Mouse (Mus musculus): ENCODE measurements around the gene Gpx3.
"Not testable (repeated sequence)": the region's sequence is repeated elsewhere in the genome, so short reads cannot be mapped to it uniquely, and the experiment has no call there.

Gpx3 gene

GRCm38 (mm10) chr11:54939501-54939900 lies 37.2 kb downstream of the Gpx3 start:
- DNase-seq (ENCODE audit: low spot score in 2 of 2), result no peak

GRCm38 (mm10) chr11:54940056-54940455 lies 37.8 kb downstream of the Gpx3 start:
- DNase-seq (ENCODE audit: low spot score in 2 of 2), result no peak

DNA sequence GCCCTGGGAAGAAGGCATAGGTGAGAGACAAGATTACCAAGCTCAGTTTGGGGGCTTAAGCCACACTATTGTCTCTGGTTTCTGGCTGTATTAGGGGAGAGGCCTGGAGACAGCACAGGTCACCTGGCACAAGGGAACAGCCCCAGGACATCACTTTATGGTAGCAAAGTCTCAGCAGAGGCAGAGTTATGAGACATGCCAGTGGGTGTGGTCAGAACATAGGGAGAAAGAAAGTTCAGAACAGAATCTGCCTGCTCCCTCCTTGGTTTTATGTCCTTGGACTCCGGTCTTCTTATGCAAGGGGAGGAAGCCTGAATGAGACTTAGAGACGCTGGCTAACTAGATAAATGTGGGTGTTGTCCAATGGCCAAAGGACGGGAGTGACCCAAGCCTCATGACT lies 42.4 kb downstream of the Gpx3 start:
- DNase-seq (ENCODE audit: low spot score in 2 of 2), result no peak

GRCm38 (mm10) chr11:54949717-54950116 lies 47.5 kb downstream of the Gpx3 start:
- DNase-seq (ENCODE audit: low spot score in 2 of 2), result no peak

DNA sequence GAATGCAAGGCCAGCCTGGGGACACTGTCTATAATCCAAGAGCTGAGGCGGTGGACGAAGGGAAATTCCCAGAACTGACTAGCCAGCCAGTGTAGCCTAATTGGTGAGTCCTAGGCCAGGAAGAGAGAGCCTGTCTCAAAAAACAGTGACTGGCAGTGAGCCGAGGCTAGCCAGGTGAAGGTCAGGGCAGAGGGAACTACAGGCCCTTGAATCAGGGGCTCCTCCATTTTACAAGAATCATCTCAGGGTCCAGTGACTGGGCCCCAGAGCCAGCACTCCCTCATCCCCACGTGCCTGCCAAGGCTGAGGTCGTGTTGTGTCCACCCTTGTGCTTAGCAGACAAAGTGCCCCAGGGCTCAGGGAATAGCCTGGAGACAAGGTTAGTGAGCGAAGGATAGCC lies 48.4 kb downstream of the Gpx3 start:
- DNase-seq (ENCODE audit: low spot score in 2 of 2), result no peak

DNA sequence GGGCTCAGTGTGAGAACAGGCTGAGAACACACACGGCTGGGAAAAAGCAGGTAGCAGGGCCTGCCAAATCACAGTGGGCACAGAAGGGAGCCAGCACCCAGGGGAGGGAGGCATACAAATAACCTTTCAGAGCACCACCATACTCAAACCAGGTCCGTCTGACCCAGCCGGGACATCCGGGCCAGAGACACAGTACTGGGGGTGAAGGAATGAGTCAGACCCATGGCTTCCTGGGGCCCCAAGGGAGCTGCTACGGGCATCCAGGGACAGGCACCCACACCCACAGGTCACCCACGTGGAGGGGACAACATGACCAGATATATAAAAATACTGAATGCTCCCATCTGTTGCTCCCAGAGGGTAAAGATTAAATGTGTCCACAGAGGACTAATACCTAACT lies 50.4 kb downstream of the Gpx3 start:
- no peak for DNase-seq (ENCODE audit: low spot score in 2 of 2)

DNA sequence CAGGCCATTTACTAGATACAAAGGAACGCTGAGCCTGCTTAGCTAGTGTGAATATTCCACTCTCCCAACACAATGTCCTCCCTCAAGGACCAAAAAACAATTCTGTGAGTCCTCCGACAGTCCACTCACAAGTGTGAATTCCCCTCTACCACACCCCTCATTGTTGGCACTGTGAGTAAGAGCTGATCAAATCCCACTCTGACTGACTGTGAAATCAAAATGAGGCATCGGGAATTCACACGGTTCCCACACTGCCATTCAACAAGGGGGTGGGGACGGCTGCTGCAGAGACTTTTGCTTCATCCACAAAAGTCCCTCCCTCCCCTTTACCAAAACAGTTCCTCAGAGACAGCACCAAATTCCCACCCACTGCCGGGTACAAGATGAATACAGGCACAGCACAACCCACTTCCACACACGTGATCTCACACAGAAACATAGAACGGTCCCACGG lies 51.8 kb downstream of the Gpx3 start:
- DNase-seq (ENCODE audit: low spot score in 2 of 2), result no peak

DNA sequence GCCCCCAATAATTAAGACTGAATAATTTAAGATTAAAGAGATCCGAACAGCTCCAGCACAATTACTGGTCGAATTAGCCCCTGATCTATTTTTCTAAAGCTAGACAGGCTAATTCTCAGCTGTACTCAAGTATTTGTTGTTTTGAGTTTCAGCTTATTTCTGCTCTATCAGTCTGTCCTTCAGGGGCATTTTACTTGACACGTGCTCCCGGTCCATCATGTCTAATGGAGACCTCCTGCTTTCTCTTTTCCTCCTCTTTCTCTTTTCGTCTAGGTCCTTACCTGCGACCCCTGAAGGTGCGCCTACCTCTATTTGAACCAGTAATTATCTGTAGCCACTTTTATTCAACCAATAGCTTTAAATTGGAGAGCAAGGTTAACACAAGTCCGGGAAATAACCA lies 52.5 kb downstream of the Gpx3 start:
- DNase-seq (ENCODE audit: low spot score in 2 of 2), result no peak

DNA sequence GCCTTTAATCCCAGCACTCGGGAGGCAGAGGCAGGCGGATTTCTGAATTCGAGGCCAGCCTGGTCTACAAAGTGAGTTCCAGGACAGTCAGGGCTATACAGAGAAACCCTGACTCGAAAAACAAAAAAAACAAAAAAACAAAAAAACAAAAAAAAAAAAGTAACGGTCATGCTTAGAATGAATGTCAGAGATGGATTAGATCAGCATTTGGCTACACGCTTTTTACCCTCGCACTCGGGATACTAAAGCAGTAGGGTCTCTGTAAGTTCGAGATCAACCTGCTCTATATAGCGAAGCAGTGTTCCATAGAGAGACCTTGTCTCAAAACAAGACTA lies 53.1 kb downstream of the Gpx3 start:
- not testable (repeated sequence) for DNase-seq (ENCODE audit: low spot score in 2 of 2)

DNA sequence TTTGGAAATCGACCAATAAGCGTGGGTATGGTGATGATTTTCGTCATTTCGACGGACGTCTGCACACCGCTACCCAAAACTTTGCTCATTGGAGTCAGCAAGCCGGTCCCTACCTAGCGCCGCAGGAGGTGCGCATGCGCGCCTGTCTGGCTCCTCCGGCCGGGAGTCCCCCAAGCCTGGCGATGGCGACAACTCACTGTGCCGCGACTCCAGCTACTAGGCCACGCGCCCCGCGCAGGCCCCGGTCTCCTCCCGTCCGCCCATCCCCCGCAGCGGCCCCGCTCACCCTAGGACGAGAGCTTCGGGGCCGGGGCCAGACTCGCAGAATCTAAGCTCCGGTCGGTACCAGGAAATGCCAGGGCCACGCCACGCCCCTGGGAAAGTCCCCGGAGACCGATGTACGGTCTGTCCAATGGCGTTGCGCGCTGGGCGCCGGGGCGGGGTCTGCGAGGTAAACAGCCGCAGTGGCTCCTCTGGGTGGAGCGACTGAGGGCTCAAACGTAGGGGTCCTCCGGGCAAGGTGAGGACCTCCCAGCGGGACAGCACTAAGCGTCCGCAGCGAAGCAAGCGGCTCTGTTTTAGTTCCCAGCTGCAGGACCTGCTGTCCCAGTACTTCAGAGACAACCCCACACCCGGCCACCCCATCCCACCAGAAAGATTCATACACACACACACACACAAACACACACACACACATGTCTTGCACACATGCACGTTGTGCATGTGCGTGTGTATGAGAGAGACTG lies 53.7 kb downstream of the Gpx3 start:
- DNase-seq (ENCODE audit: low spot score in 2 of 2), result peak; percentile 97 to 98

GRCm38 (mm10) chr11:54956912-54957311 lies 54.7 kb downstream of the Gpx3 start:
- peak; percentile 57 to 58 for DNase-seq (ENCODE audit: low spot score in 2 of 2)

GRCm38 (mm10) chr11:54957708-54958107 lies 55.5 kb downstream of the Gpx3 start:
- DNase-seq (ENCODE audit: low spot score in 2 of 2), result not testable (repeated sequence)

DNA sequence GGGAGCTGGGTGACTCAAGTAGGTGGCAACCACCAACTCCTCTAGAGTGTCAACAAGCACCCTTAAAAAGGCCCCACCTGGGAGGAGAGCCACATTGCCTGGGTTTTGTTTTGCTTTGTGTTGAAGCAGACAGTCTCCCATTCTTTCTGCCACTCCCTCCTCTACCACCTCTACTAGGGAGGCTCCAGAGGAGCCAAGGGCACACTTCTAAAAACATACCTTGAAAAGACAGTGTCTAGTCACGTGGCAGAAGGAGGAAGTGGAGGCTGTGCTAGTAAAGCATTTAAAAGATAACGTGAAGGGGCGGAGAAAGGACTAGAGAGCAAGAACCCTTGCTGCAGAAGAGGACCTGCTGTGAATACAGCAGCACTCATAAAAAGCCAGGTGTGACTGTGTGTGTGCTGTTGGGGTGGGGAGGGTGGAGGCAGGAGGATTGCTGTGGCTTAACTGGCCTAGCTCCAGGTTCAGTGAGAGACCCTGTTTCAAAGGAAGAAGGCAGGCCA lies 56.4 kb downstream of the Gpx3 start:
- DNase-seq (ENCODE audit: low spot score in 2 of 2), result peak; percentile 41 to 46
